ENCODE assay signal across 15 mouse cellular contexts in genomic region chr1:114849671-114850070, GRCm38 (mm10).
"Had no signal": no experiment of that assay in that cellular context is flagged by ENCODE, and none has a peak within 500 bp of the region (broad histone marks: within the 10 kb centered on the region; RNA-seq: fewer than 3 reads in every experiment).

No protein-coding gene starts in this region.

- H3K9me3 ChIP-seq: megakaryocyte, embryonic 14.5 days; midbrain, embryonic 13.5 days; midbrain, embryonic 15.5 days; neural tube, embryonic 12.5 days; stomach, embryonic 15.5 days had no signal

- H3K27ac ChIP-seq: macrophage; midbrain, embryonic 13.5 days; midbrain, embryonic 15.5 days; neural tube, embryonic 12.5 days; stomach, embryonic 15.5 days; stomach, postnatal 0 days had no signal

- DNase-seq: lung, adult 18-20 months; lung, embryonic 14.5 days; lung, postnatal 14 days; lung, postnatal 36 days; right cerebral cortex, postnatal 14 days; thymus, adult 2 months; thymus, postnatal 25 days had no signal

- H3K4me2 ChIP-seq: lung, embryonic 14.5 days; midbrain, embryonic 11.5 days; midbrain, embryonic 13.5 days; midbrain, embryonic 15.5 days; neural tube, embryonic 12.5 days; stomach, embryonic 15.5 days had no signal

- H3K4me1 ChIP-seq: megakaryocyte, embryonic 14.5 days; midbrain, embryonic 13.5 days; midbrain, embryonic 15.5 days; neural tube, embryonic 12.5 days; stomach, embryonic 15.5 days had no signal

- H3K27me3 ChIP-seq: megakaryocyte, embryonic 14.5 days; midbrain, embryonic 13.5 days; midbrain, embryonic 15.5 days; neural tube, embryonic 12.5 days; stomach, embryonic 15.5 days had no signal

- ATAC-seq: midbrain, embryonic 13.5 days; midbrain, embryonic 15.5 days had no signal

- H3K4me3 ChIP-seq: megakaryocyte, embryonic 14.5 days; midbrain, embryonic 13.5 days; midbrain, embryonic 15.5 days; neural tube, embryonic 12.5 days; stomach, embryonic 15.5 days had no signal

- H3K9ac ChIP-seq: lung, embryonic 14.5 days; midbrain, embryonic 13.5 days; midbrain, embryonic 15.5 days; neural tube, embryonic 12.5 days; stomach, embryonic 15.5 days had no signal

- H3K36me3 ChIP-seq: midbrain, embryonic 13.5 days; midbrain, embryonic 15.5 days; neural tube, embryonic 12.5 days; stomach, embryonic 15.5 days had no signal
